Mouse (Mus musculus) hindbrain, embryonic 11.5 days (tissue): ENCODE results near the gene Spag7. TPM values are rescaled to one million over a fixed set of nuclear protein-coding genes. Genes with fewer than 3 reads are reported as not detected.

Experiments used
- ATAC-seq: fragments of 200-750 bp; cut with Nextera tagmentation; 2 replicates; pipeline ENCODE4 v1.8.0; 2017; ENCODE audit warnings: mild to moderate bottlenecking, moderate TSS enrichment, moderate library complexity; ENCODE audit not compliant: low FRiP score
- DNase-seq: peaks from one replicate; pipeline ENCODE4 v3.0.0-alpha.2; 2015; ENCODE audit warnings: low spot score
- H3K27ac ChIP-seq: fragments of 300-500 bp; sonication (generic); 2 replicates; pipeline ENCODE4 v1.5.1; 2014; ENCODE audit warnings: mild to moderate bottlenecking, low read depth, low read length
- H3K27me3 ChIP-seq: fragments of 300-500 bp; sonication (generic); 2 replicates; pipeline ENCODE4 v1.6.1; 2014; ENCODE audit warnings: mild to moderate bottlenecking, low read length, moderate library complexity, mixed read lengths; ENCODE audit not compliant: control insufficient read depth, insufficient read depth
- H3K36me3 ChIP-seq: fragments of 300-500 bp; sonication (generic); 2 replicates; pipeline ENCODE4 v1.6.1; 2014; ENCODE audit warnings: mild to moderate bottlenecking, low read length, moderate library complexity, mixed read lengths; ENCODE audit not compliant: control insufficient read depth, insufficient read depth
- H3K4me1 ChIP-seq: fragments of 300-500 bp; sonication (generic); replicated peaks from 2 replicates; pipeline ENCODE4 v1.6.1; 2014; ENCODE audit warnings: low read length, mixed read lengths; ENCODE audit not compliant: control insufficient read depth, insufficient read depth
- H3K4me2 ChIP-seq: fragments of 300-500 bp; sonication (generic); replicated peaks from 2 replicates; pipeline ENCODE4 v1.6.1; 2014; ENCODE audit warnings: mild to moderate bottlenecking, low read depth, low read length
- H3K4me3 ChIP-seq: fragments of 300-500 bp; sonication (generic); 2 replicates; pipeline ENCODE4 v1.5.1; 2014; ENCODE audit warnings: low read depth, low read length
- H3K9ac ChIP-seq: fragments of 300-500 bp; sonication (generic); 2 replicates; pipeline ENCODE4 v1.6.1; 2014; ENCODE audit warnings: low read depth, low read length
- H3K9me3 ChIP-seq: fragments of 300-500 bp; sonication (generic); 2 replicates; pipeline ENCODE4 v1.6.1; 2016; ENCODE audit warnings: low read length; ENCODE audit not compliant: control insufficient read depth
- WGBS: fragments of 180-500 bp; shearing (Covaris S2); extraction: QIAGEN DNeasy Blood & Tissue Kit; methylation state at CpG from one replicate; pipeline ENCODE4 v1.1.7; 2014; 5-methylcytosine and 5-hydroxymethylcytosine counted together
- polyA plus RNA-seq: library from polyadenylated mRNA; unstranded; fragments of >200 nt; fragmentation: Nextera tagmentation; extraction: Ambion mirVana; gene quantifications from 2 replicates; pipeline ENCODE4 v1.2.1, GENCODE M21; 2014

The Spag7 gene
- polyA plus RNA-seq, 1 experiment from 2014 or later: 176 TPM

DNA sequence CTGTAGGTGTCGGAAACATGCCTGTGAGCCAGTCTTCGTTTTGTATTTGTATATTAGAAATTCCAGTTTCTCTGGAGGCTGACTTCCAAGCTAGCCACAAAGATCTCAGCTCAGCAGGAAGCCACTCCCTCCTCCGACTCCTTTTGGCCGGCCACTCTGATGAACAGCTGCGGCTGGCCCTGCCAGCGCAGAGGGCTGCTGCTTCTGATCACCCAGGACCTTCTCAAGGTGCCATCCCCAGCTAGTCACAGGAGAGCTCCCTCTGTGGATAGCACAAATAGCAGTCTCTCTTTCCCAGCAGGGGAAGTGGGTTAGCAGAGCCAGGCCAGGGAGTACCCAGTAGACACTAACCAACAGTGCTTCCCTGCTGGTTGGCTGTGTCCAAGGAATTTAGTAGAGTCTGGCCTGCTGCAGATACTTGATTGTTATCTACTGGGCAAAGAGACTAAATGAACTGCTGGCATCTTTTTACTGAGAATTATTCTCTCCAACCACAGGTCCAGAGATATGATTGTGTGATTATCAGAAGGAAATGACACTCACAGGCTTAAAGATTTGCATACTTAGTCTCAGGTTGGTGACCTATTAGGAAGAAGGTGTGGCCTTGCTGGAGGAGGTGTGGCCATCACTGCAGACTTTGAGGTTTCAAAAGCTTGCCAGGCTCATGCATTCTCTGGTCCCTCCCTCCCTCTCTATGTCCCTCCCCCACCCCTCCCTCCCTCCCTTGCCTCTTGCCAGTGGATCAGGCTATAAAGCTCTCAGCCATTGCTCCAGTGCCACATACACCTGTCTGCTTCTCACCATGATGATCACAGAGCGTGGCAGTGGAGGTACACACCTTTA lies 47.0 kb downstream of the Spag7 start:
- Histone ChIP-seq H3K4me1 (no peaks in the 10 kb centered on the region), H3K4me2 (no peak overlapping the region), H3K9me3 (no peaks in the 10 kb centered on the region), H3K27me3 (peaks cover 2% of the 10 kb centered on the region; the same call in 1 of the 2 replicates), H3K27ac (no peak overlapping the region), H3K9ac (no peak overlapping the region), H3K4me3 (no peak overlapping the region), H3K36me3 (no peaks in the 10 kb centered on the region)
- DNase-seq (no peak), ATAC-seq (no peak)
- WGBS: 46% methylated on average over 7 of the region's 7 CpGs

DNA sequence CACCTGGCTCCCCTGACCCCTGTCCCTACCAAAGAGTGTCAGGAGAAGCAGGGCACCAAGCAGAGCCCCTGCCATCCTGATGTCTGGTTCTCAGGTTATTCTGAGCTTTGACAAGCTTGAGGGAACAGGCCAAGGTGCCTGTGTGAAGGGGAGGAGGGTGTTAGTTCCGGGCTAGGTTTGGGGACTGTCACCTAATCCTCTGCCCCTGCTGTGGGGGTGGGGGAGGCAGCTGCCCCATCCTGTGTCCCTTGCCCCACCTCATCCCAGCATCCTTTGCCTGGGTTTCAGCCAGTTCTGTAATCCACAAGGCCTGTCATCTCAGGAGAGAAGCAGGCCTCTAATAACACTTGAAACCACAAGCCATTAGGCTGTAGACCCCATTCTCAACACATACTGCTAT lies 50.1 kb downstream of the Spag7 start, which contains the start of gene Chrne:
Chrne (minus strand) TSS at position 116 of the 400 bp plus-strand sequence.
- 29% methylated on average over 1 of the region's 1 CpGs for WGBS
- no peak within 1 kb of the TSS for H3K9ac ChIP-seq
- DNase-seq: no peak
- no peak within 1 kb of the TSS for H3K4me2 ChIP-seq
- no peak for ATAC-seq
- no peaks in the 10 kb centered on the region; the same call in 1 of the 2 replicates for H3K4me1 ChIP-seq
- no peaks in the 10 kb centered on the region for H3K36me3 ChIP-seq
- no peak within 1 kb of the TSS for H3K27ac ChIP-seq
- no peak within 1 kb of the TSS for H3K4me3 ChIP-seq
- no peaks in the 10 kb centered on the region for H3K9me3 ChIP-seq
- peaks cover 8% of the 10 kb centered on the region; the same call in 1 of the 2 replicates for H3K27me3 ChIP-seq

DNA sequence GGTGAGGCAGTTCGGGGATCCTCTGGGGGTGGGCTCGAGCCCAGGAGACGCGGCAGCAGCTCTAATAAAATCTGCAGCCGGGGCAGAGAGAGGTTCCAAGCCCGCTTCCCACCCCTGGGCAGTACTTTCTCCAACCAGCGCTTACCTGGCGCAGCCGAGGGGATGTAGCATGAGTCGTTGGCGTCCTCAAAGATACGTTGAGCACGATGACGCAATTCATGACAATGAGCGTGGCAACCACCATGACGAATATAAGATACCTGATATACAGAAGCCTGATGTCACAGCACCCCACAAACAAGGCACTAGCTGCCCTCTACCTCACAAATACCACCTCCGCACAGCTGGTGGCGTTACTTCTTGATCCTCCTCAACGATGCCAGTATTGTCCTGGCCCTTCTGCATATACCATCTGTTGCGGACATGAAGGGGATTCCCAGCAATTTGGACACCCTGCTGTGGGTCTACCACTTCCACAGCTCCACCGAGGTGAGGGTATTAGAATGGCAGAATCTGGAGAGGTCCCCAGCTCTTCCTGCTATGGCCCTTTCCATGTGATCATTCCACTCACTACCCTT lies 53.6 kb downstream of the Spag7 start, which contains the start of gene 4930544D05Rik:
4930544D05Rik (plus strand) TSS at position 333 of the 578 bp plus-strand sequence.
- Histone ChIP-seq H3K9ac (peak within 1 kb of the TSS; percentile 47; the same call in 1 of the 2 replicates), H3K36me3 (0 out of 2 replicates have a peak, but pooled peaks cover 4% of the 10 kb centered on the region), H3K4me2 (peak within 1 kb of the TSS; percentile 51), H3K27me3 (peaks cover 6% of the 10 kb centered on the region; the same call in 1 of the 2 replicates), H3K4me3 (peak within 1 kb of the TSS; percentile 19; the same call in 1 of the 2 replicates), H3K4me1 (no peaks in the 10 kb centered on the region; the same call in 1 of the 2 replicates), H3K27ac (no peak within 1 kb of the TSS), H3K9me3 (no peaks in the 10 kb centered on the region)
- ATAC-seq (no peak), DNase-seq (peak; percentile 9)
- 14% methylated on average over 21 of the region's 21 CpGs for WGBS

DNA sequence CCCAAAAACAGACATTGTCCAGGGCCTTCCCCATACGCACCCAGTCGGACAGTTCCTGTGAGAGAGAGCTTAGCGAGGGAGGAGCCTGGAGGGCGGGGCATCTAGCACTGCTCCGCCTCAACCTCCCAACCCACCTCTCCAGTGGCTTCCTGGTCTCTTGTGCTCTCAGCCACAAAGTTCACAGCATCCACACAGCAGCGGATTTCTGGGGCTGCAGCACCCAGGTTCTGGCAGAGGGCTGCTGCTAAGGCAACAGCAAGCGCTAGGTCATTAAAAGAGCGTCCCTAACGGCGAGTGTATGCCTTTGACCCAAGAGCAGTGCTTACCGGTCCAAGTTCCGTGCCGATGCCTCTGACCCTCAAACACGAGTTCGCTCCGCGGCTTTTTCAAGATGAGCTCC lies 54.1 kb downstream of the Spag7 start:
- Histone ChIP-seq H3K9ac (peak overlapping the region; percentile 47; the same call in 1 of the 2 replicates), H3K4me3 (peak overlapping the region; percentile 19; the same call in 1 of the 2 replicates), H3K9me3 (no peaks in the 10 kb centered on the region), H3K27ac (no peak overlapping the region), H3K4me2 (peak overlapping the region; percentile 51), H3K27me3 (peaks cover 6% of the 10 kb centered on the region; the same call in 1 of the 2 replicates), H3K36me3 (0 out of 2 replicates have a peak, but pooled peaks cover 4% of the 10 kb centered on the region), H3K4me1 (no peaks in the 10 kb centered on the region; the same call in 1 of the 2 replicates)
- DNase-seq (peak; percentile 51), ATAC-seq (no peak)
- 2% methylated on average over 17 of the region's 17 CpGs for WGBS

Other genes with a start within 250 kb of the Spag7 start
- 27.8 and 38.1 TPM in 2 replicates for gene Arrb2, start 236.8 kb downstream of the Spag7 start, polyA plus RNA-seq
- gene Med11, start 217.5 kb downstream of the Spag7 start, polyA plus RNA-seq: 40.2 and 42.0 TPM in 2 replicates
- 0.22 and 0.43 TPM in 2 replicates for gene Zmynd15, start 210.0 kb downstream of the Spag7 start, polyA plus RNA-seq
- gene Cxcl16, start 209.4 kb downstream of the Spag7 start, polyA plus RNA-seq: 0.42 and 1.2 TPM in 2 replicates
- 0.45 TPM in 1 of 2 replicates, not detected in the other for gene Tm4sf5, start 164.2 kb downstream of the Spag7 start, polyA plus RNA-seq
- 0.36 TPM in 1 of 2 replicates, not detected in the other for gene Vmo1, start 154.8 kb downstream of the Spag7 start, polyA plus RNA-seq
- gene Gltpd2, start 150.2 kb downstream of the Spag7 start, polyA plus RNA-seq: 0.14 and 0.45 TPM in 2 replicates
- 895 and 918 TPM in 2 replicates for gene Psmb6, start 144.0 kb downstream of the Spag7 start, polyA plus RNA-seq
- not detected in 2 replicates for gene Gm40193, start 136.5 kb downstream of the Spag7 start, polyA plus RNA-seq
- 2.5 and 2.9 TPM in 2 replicates for gene Pld2, start 129.4 kb downstream of the Spag7 start, polyA plus RNA-seq
- 11.9 and 17.6 TPM in 2 replicates for gene Mink1, start 106.5 kb downstream of the Spag7 start, polyA plus RNA-seq
- not detected in 2 replicates for gene 4930544D05Rik, start 53.6 kb downstream of the Spag7 start, polyA plus RNA-seq
- gene Chrne, start 50.2 kb downstream of the Spag7 start, polyA plus RNA-seq: not detected in 2 replicates
- 0.64 and 1.2 TPM in 2 replicates for gene Gp1ba, start 30.3 kb downstream of the Spag7 start, polyA plus RNA-seq
- 86.6 and 94.3 TPM in 2 replicates for gene Rnf167, start 22.2 kb downstream of the Spag7 start, polyA plus RNA-seq
- gene Slc25a11, start 21.9 kb downstream of the Spag7 start, polyA plus RNA-seq: 138 and 145 TPM in 2 replicates
- gene Pfn1, start 14.8 kb downstream of the Spag7 start, polyA plus RNA-seq: 1,409 and 1,523 TPM in 2 replicates
- 23.2 and 26.2 TPM in 2 replicates for gene Eno3, start 12.2 kb downstream of the Spag7 start, polyA plus RNA-seq
- 8.2 and 9.2 TPM in 2 replicates for gene Camta2, start 18.7 kb upstream of the Spag7 start, polyA plus RNA-seq
- gene Inca1, start 30.7 kb upstream of the Spag7 start, polyA plus RNA-seq: 0.63 and 1.9 TPM in 2 replicates
- 5.9 and 6.0 TPM in 2 replicates for gene Kif1c, start 31.1 kb upstream of the Spag7 start, polyA plus RNA-seq
- gene Zfp3, start 94.8 kb upstream of the Spag7 start, polyA plus RNA-seq: 9.0 and 11.1 TPM in 2 replicates
- gene Scimp, start 143.2 kb upstream of the Spag7 start, polyA plus RNA-seq: 0.22 TPM in 1 of 2 replicates, not detected in the other
- gene Rabep1, start 175.4 kb upstream of the Spag7 start, polyA plus RNA-seq: 43.0 and 48.6 TPM in 2 replicates